Mouse (Mus musculus): ENCODE results near the gene Kmt5c.
"Not testable (repeated sequence)": the region's sequence is repeated elsewhere in the genome, so short reads cannot be mapped to it uniquely, and the experiment has no call there.

Gene Kmt5c

GRCm38 (mm10) chr7:4789436-4789935, 49.6 kb downstream of the Kmt5c start, which contains the start of gene Tmem238:
Tmem238 (minus strand) TSS chr7:4789656.
- peak; percentile 41 for DNase-seq (ENCODE audit: low read depth, low spot score)

GRCm38 (mm10) chr7:4792278-4793212, 52.6 kb downstream of the Kmt5c start, which contains the start of gene Rpl28:
Rpl28 (plus strand) TSS chr7:4792874.
- DNase-seq (ENCODE audit: low read depth, low spot score): peak; percentile 98

GRCm38 (mm10) chr7:4793248-4793647, 53.3 kb downstream of the Kmt5c start:
- DNase-seq (ENCODE audit: low read depth, low spot score): not testable (repeated sequence)

GRCm38 (mm10) chr7:4793674-4794073, 53.8 kb downstream of the Kmt5c start:
- no peak for DNase-seq (ENCODE audit: low read depth, low spot score)

- DNase-seq (ENCODE audit: low read depth, low spot score): no peak
Measured at GRCm38 (mm10) chr7:4794631-4795168, 54.8 kb downstream of the Kmt5c start.

- DNase-seq (ENCODE audit: low read depth, low spot score): peak; percentile 39
Measured at GRCm38 (mm10) chr7:4795767-4796433, 56.0 kb downstream of the Kmt5c start.
